Mouse (Mus musculus) gonadal fat pad, adult 2 months (tissue): ENCODE measurements at regions not wholly inside any gene's neighbourhood (a gene's known extent, or its start where the extent isn't known, plus 50 kb on each side); places are given as distances from the start of the nearest gene placed in this dataset.

Experiments used
- DNase-seq: peaks from one replicate; pipeline ENCODE4 v3.0.0-alpha.2; 2012; ENCODE audit warnings: low read depth

GRCm38 (mm10) chr10:66909905-66910681 is 185.8 kb upstream of the Jmjd1c start:
- DNase-seq = no peak

GRCm38 (mm10) chr10:66911261-66911911 is 184.5 kb upstream of the Jmjd1c start:
- no peak for DNase-seq

- DNase-seq = no peak
Observed at GRCm38 (mm10) chr10:66912440-66912839, 183.5 kb upstream of the Jmjd1c start.

GRCm38 (mm10) chr10:66913187-66913586 is 182.7 kb upstream of the Jmjd1c start:
- DNase-seq = no peak

DNA sequence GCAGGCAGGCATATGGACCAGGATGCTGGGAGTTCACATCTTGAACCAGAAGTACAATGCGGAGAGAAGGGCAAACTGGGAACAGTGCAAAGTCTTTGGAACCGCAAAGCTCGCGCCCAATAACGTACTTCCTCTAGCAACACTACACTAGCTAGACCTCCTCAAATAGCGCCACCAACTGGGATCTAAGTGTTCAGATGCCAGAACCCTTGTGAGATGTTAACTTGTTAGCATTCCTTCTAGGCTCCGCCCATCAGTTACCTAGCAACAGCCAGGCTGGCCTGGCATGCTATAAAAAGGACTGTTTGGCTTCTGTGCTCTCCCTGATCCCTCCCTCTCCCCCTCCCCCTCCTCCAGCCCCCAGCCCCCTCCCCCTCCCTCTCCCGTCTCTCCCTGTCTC is 182.3 kb upstream of the Jmjd1c start:
- no peak for DNase-seq

DNA sequence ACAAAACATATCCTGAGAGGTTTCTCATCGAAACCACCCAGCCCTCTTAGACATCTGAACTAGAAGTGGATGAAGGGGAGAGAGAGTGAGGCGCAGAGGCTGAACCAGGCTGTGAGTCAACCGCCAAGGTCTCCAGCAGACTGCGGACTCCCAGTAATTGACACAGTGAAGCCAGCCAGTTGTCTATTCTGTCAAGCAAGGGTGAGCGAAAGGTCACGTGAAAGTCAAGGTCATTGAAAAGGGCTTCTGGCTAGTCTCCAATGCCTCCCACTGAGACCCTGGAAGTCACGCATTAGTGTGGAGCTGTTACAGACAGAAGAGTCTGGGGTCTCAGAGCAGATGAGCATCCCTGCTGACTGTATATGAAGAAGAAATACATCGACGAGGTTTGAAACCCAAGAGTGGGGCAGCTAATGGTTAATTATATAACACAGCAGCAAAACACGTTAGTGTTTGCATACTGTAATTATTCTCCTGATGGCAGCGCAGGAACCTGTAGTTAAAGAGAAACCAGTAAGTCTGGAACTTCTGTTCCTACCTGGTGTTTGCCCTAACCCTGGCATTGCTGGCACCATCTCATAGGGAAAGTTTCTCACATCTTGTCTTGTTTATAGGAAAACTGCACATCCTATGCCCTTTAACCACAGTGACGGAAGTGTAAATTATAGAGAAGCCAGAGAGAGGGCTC is 181.5 kb upstream of the Jmjd1c start:
- DNase-seq = no peak

DNA sequence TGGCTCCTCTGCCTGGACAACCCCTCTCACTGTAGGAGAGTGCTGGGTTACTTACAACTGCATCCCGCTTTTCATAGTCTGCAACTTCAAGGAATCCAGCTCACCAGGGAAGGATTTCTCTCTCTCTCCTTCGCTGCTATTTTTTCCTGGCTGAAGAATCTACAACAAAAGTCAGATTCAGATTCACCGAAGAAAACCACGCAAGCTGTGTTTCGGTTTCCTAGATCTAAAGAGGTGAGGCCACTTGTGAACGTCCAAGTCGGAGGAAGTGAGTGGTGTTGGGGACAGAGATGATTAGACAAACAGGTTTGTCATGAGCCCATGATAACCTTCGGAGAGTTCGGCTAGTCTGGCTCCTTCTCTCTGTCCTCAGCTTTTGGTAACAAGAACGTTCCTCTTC is 180.1 kb upstream of the Jmjd1c start:
- no peak for DNase-seq

DNA sequence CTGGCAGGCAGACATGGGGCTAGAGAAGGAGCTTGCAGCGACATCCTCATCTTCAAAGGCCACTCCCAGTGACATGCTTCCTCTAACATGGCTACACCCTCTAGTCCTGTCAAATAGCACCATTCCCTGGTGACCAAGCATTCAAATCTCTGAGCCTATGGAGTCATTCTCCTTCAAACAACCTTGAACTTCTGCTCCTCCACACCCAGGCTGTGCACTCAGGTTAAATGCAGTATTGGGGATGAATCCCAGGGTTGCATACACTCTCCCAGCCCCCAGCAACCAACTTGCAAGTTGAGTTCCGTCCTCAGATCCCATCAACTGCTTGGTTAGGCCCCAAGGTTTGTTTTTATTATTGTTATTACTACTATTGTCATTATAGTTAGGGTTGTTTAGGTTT is 178.2 kb upstream of the Jmjd1c start:
- no peak for DNase-seq

DNA sequence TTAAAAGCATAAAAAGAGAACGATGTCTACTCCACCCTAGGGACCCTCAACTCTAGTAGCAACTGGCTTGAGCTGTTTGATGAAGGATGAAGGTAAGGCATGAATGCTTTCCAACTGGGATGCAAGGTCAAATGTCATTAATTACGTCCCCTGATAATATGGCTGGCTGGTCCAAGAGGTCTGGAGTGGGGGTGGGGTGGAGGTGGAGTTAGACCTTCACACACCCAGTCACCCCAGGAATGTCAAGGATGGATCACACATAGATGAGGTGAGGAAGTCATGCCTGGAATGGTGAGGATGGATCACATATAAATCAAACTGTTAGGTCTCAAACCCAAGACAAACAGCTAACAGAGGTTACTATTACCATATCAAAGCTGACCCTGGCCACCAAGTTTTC is 177.2 kb upstream of the Jmjd1c start:
- no peak for DNase-seq

DNA sequence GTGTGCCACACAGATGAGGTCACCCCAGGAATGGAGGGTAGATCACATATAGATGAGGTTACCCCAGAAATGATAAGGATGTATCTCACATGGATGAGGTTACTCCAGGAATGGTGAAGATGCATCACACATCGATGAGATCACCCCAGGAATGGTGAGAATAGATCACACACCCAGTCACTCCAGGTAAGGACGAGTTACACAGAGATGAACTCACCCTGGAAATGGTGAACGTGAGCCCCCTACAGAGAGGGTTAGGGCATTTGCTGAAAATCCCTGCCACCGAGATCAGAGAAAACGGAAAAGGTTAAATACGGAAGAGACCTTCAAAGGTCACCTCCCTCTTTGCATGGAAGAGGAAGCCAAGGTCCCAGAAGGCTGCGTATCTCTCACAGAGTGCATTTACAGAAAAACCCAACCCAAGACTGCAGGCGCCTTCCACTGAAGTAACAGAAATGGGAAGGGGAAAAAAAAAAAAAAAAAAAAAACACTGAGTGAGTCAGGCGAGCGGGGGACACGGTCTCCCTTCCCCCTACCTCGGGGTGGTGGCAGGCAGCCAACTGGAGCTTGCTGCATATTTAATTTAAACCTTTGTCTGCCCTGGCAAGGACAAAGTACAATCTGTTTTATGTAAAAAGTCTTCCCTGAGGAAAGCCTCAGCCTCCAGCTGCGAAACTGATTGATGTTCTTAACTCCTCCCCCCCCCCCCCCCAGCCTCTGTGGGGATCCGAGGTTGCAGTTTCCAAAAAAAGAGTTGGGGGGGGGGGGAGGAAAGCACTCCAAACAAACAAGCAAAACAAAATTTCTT is 175.8 kb upstream of the Jmjd1c start:
- no peak for DNase-seq

DNA sequence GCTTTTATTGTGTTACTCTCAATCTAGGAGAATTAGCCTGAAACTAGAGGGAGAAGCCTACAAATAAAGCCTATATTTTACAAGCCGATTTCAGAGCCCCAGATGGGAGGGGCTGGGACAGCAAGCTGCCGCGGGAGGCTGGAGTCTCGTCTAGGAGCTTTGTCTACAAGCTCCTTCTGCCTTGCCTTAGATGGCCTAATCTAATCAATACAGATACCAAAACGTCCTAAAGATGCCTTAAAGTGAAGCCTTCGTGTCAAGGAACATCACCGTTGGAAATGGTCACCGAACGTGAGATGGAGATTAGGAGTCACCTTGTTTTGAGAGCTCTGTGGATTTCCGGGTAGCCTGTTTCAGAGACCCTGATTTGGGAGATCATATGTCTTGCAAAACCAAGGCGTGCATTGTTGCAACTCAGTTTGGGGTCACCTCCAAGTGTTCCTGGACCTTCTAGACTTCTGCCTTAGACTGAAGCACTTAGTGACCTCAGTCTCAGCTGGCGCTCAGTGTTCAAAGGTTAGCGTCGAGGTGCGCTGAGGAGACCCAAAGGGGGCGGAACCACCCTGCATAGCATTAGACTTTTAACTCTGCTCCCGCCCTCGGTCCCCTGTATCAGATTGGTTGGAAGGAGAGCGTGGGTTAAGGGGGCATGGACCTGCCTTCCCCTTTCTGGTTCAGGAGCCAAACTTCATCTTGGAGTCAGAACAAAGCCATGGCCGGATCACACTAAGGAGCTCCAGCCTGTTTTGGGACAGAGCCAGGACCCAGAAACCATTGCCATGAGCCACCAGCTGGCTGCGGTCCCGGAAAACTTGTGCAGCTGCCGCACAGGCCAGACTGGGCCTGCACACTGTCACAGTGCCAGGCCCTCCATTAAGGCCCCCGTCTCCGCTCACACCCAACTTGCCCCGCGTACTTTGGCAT is 174.9 kb upstream of the Jmjd1c start:
- DNase-seq = peak; percentile 93

- no peak for DNase-seq
Observed at GRCm38 (mm10) chr10:66921776-66922175, 174.1 kb upstream of the Jmjd1c start.

DNA sequence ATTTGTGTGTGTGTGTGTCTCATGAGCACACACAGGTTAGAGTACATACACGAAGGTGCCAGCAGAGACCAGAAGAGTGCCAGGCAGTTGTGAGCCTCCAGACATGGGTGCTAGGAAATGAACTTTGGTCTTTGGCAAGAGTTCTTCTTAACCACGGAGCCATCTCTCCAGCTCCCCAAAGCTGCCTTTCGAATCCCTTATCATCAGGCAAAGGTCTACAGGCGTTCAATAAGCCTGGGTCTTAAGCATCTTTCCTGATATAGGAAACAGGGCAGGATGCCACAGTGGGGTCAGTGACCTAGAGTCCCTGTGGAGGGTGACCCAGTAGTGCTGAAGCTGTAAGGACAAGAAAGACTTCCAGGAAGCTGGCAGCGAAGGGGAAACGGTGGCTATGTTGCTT is 173.6 kb upstream of the Jmjd1c start:
- DNase-seq = no peak

DNA sequence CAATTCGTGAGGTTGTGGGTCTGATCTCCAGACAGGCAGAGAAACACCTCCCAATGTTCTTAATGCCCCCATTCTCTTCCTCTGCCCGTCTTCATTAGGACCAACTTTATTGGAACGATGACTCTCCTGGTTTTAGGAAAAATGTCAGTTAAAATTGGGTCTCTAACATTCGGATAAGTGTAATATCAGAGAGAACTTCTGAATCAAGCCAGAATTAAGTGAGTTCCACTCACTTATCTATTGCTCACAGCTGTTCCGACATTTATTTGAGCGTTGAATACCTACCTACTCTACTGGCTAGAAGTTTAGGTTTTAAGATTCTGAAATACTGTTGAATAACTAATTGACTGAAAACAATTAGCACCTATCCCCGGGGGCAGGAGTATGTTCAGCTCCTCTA is 172.0 kb upstream of the Jmjd1c start:
- DNase-seq = no peak

DNA sequence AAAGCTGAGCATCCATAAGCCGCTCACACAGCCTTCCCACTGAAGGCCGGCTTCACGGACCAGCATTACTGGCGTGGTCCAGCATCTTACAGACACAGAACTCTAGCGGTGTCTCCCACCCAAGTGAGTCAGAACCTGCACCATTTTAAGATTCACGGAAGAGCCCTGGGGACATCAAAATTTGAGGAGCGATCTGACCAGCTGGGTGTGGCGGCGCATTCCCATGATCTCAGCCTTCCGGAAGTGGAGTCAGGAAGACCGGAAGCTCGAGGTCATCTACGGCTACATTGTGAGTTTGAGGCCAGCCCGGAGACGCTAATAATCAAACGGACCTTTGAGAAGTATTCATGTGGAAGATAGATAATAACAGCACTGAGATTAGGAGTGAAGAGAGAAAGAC is 171.5 kb upstream of the Jmjd1c start:
- no peak for DNase-seq

GRCm38 (mm10) chr10:66925553-66926127 is 170.3 kb upstream of the Jmjd1c start:
- no peak for DNase-seq

GRCm38 (mm10) chr10:66927651-66928050 is 168.3 kb upstream of the Jmjd1c start:
- DNase-seq = no peak

DNA sequence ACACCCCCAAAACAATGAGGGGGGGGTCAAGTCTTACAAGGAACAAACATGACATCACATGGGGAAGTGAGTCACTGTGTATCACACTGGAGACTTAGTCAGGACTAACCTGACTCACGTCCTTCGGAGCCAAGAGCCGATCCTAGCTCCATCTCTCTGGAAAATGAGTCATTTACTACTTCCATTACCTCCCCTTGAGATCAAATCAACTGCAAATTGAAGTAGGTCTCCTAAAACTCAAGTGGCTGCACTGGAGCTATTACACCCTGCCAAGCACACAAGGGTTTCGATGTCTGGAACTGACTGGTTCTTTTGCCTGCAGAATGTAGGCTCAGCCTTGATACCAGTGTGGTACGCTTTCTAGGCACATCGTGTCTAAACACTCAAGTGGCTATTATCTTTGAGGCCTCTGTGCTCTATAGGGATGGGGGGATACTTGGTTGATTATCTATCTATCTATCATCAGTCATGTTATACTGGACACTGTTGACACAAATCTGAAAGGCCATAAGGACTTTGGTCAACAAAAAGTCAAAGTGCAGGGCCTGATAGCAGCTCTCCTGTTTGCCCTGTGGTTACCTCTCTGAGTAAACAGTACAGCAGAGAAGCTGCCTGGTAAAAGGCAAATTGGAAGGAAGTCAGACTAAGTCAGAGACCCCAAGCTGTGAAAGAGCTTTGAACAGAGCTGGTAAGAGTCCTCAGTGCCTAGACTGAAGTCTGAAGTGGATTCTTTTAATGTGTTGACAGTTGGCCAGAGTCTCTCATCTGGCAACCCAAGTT is 167.5 kb upstream of the Jmjd1c start:
- no peak for DNase-seq

DNA sequence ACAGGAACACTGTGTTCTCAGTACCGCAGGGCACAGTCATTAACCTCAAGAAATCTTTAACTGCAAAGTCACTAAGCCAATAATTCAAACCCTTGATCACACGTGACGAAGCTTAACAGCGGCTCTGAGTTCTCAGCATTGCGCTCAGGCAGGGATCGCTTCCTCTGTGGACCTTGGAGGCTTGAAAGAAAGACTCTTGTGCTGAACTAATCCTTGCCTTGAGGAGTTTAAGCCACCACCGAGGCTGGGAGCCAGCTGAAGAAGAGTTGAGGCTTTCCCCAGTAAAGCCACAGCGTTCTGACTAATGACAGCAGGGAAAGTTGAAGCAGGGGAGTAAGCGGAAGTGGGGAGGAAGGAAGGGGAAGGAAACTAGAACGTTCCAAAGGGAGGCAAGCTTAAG is 165.4 kb upstream of the Jmjd1c start:
- no peak for DNase-seq

GRCm38 (mm10) chr10:66931505-66931904 is 164.4 kb upstream of the Jmjd1c start:
- DNase-seq = no peak
